Mouse (Mus musculus) spleen, postnatal 0 days (tissue): ENCODE measurements around the gene Prl3c1. TPM values are rescaled to one million over a fixed set of nuclear protein-coding genes. Genes with fewer than 3 reads are reported as not detected.

Experiments used
- polyA plus RNA-seq: library from polyadenylated mRNA; unstranded; fragments of >200 nt; fragmentation: Nextera tagmentation; extraction: Ambion mirVana; gene quantifications from 2 replicates; pipeline ENCODE4 v1.2.1, GENCODE M21; 2015

The Prl3c1 gene
- not detected in 2 replicates for polyA plus RNA-seq

GRCm38 (mm10) chr13:27196359-27196758 is at the start of gene Prl3c1:
TSS of gene Prl3c1 (plus strand) at chr13:27196659.

GRCm38 (mm10) chr13:27156490-27156889 is 40.0 kb upstream of the Prl3c1 start, which contains the start of gene Prl3d3:
TSS of gene Prl3d3 (plus strand) at chr13:27156790.

GRCm38 (mm10) chr13:27241547-27241946 is 45.1 kb downstream of the Prl3c1 start, which contains the start of gene Prl3b1:
TSS of gene Prl3b1 (plus strand) at chr13:27241847.

Other genes starting within 250 kb of the Prl3c1 start
- not detected in 2 replicates for gene Prl, start 139.1 kb upstream of the Prl3c1 start, polyA plus RNA-seq
- gene Prl3d1, start 102.5 kb upstream of the Prl3c1 start, polyA plus RNA-seq: not detected in 2 replicates
- gene Prl3d2, start 75.0 kb upstream of the Prl3c1 start, polyA plus RNA-seq: not detected in 2 replicates
- gene Prl3d3, start 39.9 kb upstream of the Prl3c1 start, polyA plus RNA-seq: not detected in 2 replicates
- not detected in 2 replicates for gene Prl3b1, start 45.2 kb downstream of the Prl3c1 start, polyA plus RNA-seq
- not detected in 2 replicates for gene Prl3a1, start 62.8 kb downstream of the Prl3c1 start, polyA plus RNA-seq
- gene Prl6a1, start 116.0 kb downstream of the Prl3c1 start, polyA plus RNA-seq: not detected in 2 replicates
- gene Prl8a2, start 149.0 kb downstream of the Prl3c1 start, polyA plus RNA-seq: not detected in 2 replicates
- not detected in 2 replicates for gene Prl2b1, start 194.2 kb downstream of the Prl3c1 start, polyA plus RNA-seq
- gene Prl8a6, start 242.0 kb downstream of the Prl3c1 start, polyA plus RNA-seq: not detected in 2 replicates